Mouse (Mus musculus) myocyte (in vitro differentiated cells): ENCODE measurements around the gene Xlr3a. TPM values are rescaled to one million over a fixed set of nuclear protein-coding genes. Genes with fewer than 3 reads are reported as not detected.

Experiments
- H3K27me3 ChIP-seq: one replicate; pipeline ENCODE4 v1.6.1; 2011; ENCODE audit not compliant: control insufficient read depth, insufficient read depth, insufficient read length
- H3K36me3 ChIP-seq: one replicate; pipeline ENCODE4 v1.6.1; 2011; ENCODE audit not compliant: control insufficient read depth, insufficient read depth
- H3K4me2 ChIP-seq: one replicate; pipeline ENCODE4 v1.6.1; 2011; ENCODE audit warnings: low read depth, control low read depth
- H3K4me3 ChIP-seq: one replicate; pipeline ENCODE4 v1.5.1; 2011; ENCODE audit warnings: mild to moderate bottlenecking, control low read depth, moderate library complexity
- H3K79me2 ChIP-seq: one replicate; pipeline ENCODE4 v1.6.1; 2011; ENCODE audit not compliant: control insufficient read depth, insufficient read depth
- H3ac ChIP-seq: one replicate; pipeline ENCODE4 v1.6.1; 2011; ENCODE audit not compliant: control insufficient read depth, insufficient read length
- CEBPB ChIP-seq: IDR thresholded peaks from 2 replicates; pipeline ENCODE4 v1.6.1; 2011; ENCODE audit warnings: mild to moderate bottlenecking, moderate library complexity; ENCODE audit not compliant: poor library complexity, insufficient read depth, severe bottlenecking
- MAX ChIP-seq: IDR thresholded peaks from one replicate; pipeline ENCODE4 v1.6.1; 2011; ENCODE audit warnings: low read depth, mild to moderate bottlenecking, control low read depth
- MYOG ChIP-seq, 3 experiments: IDR thresholded peaks; one replicate each; pipeline ENCODE4 v1.6.1; 2011; ENCODE audit warnings: control low read depth in 2 of 3, low read depth in 2 of 3, mild to moderate bottlenecking in 2 of 3; ENCODE audit not compliant: insufficient read length in 2 of 3, control insufficient read depth in 1 of 3, insufficient read depth in 1 of 3
- REST ChIP-seq: IDR thresholded peaks from one replicate; pipeline ENCODE4 v1.6.1; 2011; ENCODE audit warnings: mild to moderate bottlenecking, control low read depth, moderate library complexity; ENCODE audit not compliant: insufficient read depth, insufficient read length
- SRF ChIP-seq: IDR thresholded peaks from one replicate; pipeline ENCODE4 v1.6.1; 2011; ENCODE audit warnings: low read depth; ENCODE audit not compliant: control insufficient read depth, insufficient read length
- TCF3 ChIP-seq: IDR thresholded peaks from one replicate; pipeline ENCODE4 v1.6.1; 2011; ENCODE audit warnings: low read depth, control low read depth; ENCODE audit not compliant: insufficient read length
- polyA plus RNA-seq: library from polyadenylated mRNA; unstranded; fragments of >200 nt; fragmentation: generic; extraction: Trizol; gene quantifications from one replicate; pipeline ENCODE4 v1.2.1, GENCODE M21; 2012; ENCODE audit warnings: missing spikeins

The Xlr3a gene
- polyA plus RNA-seq, 1 experiment: 1.9 TPM

GRCm38 (mm10) chrX:73037003-73037402 is 59.9 kb downstream of the Xlr3a start, which contains the start of gene Pnma5:
Gene Pnma5, minus strand, starts transcription at chrX:73037103.
- no peaks in the 10 kb centered on the region for H3K36me3 ChIP-seq
- H3K27me3 ChIP-seq: no peaks in the 10 kb centered on the region
- no peak within 1 kb of the TSS for H3K4me3 ChIP-seq
- H3K4me2 ChIP-seq: no peak within 1 kb of the TSS
- no peaks in the 10 kb centered on the region for H3K79me2 ChIP-seq
- H3ac ChIP-seq: no peak within 1 kb of the TSS
- TF ChIP-seq REST (no peak), TCF3 (no peak), MAX (no peak), SRF (no peak), CEBPB (no peak), MYOG (IDR thresholded peaks at IDR 0.05; ENCODE audit: control insufficient read depth in 1 of 3, insufficient read depth in 1 of 3, insufficient read length in 2 of 3, low read depth in 2 of 3) (no peak)

Other genes starting within 250 kb of the Xlr3a start
- gene Cetn2, start 178.7 kb downstream of the Xlr3a start, polyA plus RNA-seq: 22.3 TPM
- gene Nsdhl, start 178.5 kb downstream of the Xlr3a start, polyA plus RNA-seq: 74.4 TPM
- not detected for gene Zfp185, start 109.8 kb downstream of the Xlr3a start, polyA plus RNA-seq
- gene Pnma5, start 60.0 kb downstream of the Xlr3a start, polyA plus RNA-seq: 0.07 TPM
- not detected for gene Pnma3, start 32.3 kb downstream of the Xlr3a start, polyA plus RNA-seq
- gene Xlr4a, start 14.6 kb downstream of the Xlr3a start, polyA plus RNA-seq: 0.55 TPM
- not detected for gene Gm14685, start 20.0 kb upstream of the Xlr3a start, polyA plus RNA-seq
- not detected for gene Xlr5b, start 51.7 kb upstream of the Xlr3a start, polyA plus RNA-seq
- gene DXBay18, start 52.4 kb upstream of the Xlr3a start, polyA plus RNA-seq: not detected
- gene Spin2d, start 79.9 kb upstream of the Xlr3a start, polyA plus RNA-seq: not detected
- 0.40 TPM for gene Xlr3b, start 95.1 kb upstream of the Xlr3a start, polyA plus RNA-seq
- 0.05 TPM for gene Xlr4b, start 117.2 kb upstream of the Xlr3a start, polyA plus RNA-seq
- gene F8a, start 131.2 kb upstream of the Xlr3a start, polyA plus RNA-seq: 4.5 TPM
- 0.10 TPM for gene Xlr4c, start 146.0 kb upstream of the Xlr3a start, polyA plus RNA-seq
- gene Xlr3c, start 168.3 kb upstream of the Xlr3a start, polyA plus RNA-seq: 1.6 TPM
- gene Xlr5a, start 195.9 kb upstream of the Xlr3a start, polyA plus RNA-seq: not detected
- gene Xlr5c, start 195.9 kb upstream of the Xlr3a start, polyA plus RNA-seq: not detected
- gene Gm45015, start 239.7 kb upstream of the Xlr3a start, polyA plus RNA-seq: not detected
- 8.9 TPM for gene Zfp275, start 245.5 kb upstream of the Xlr3a start, polyA plus RNA-seq